ENCODE assay signal across 10 mouse cellular contexts in genomic region chr11:16877676-16878378, GRCm38 (mm10).
DNase-seq lines count a peak whose midpoint lies in the region; ATAC-seq lines count a peak whose summit lies in the region.
"Had no signal": no experiment of that assay in that cellular context is flagged by ENCODE, and none has a peak within 500 bp of the region (broad histone marks: within the 10 kb centered on the region; RNA-seq: fewer than 3 reads in every experiment).

No protein-coding gene starts in this region.

- H3K9ac ChIP-seq in intestine, embryonic 15.5 days: no peak overlapping the region

- no peaks in the 10 kb centered on the region for H3K27me3 ChIP-seq in intestine, embryonic 15.5 days (replicated peaks)
- H3K27me3 ChIP-seq: CH12.LX had no signal

- no peaks in the 10 kb centered on the region for H3K9me3 ChIP-seq in intestine, embryonic 15.5 days

- no peak overlapping the region for H3K4me3 ChIP-seq in intestine, embryonic 15.5 days (replicated peaks)

- intact Hi-C loops in left cerebral cortex, postnatal 4 days (cut with DNase I): no loop called here
- intact Hi-C loops in left cerebral cortex, postnatal 25 days (cut with DNase I): no loop called here

- ATAC-seq in intestine, embryonic 15.5 days: peak; percentile 56

- WGBS in intestine, embryonic 15.5 days: 40% methylated on average over 9 of the region's 9 CpGs

- peaks cover 4% of the 10 kb centered on the region; the same call in 1 of the 2 replicates for H3K36me3 ChIP-seq in intestine, embryonic 15.5 days

- H3K4me2 ChIP-seq in intestine, embryonic 15.5 days (replicated peaks): no peak overlapping the region

- H3K4me1 ChIP-seq in intestine, embryonic 15.5 days (replicated peaks): no peaks in the 10 kb centered on the region

- peak; percentile 25 for DNase-seq in gastrocnemius, postnatal 10 days
- DNase-seq in gastrocnemius, postnatal 25 days: no peak
- peak; percentile 57 for DNase-seq in left cerebral cortex, postnatal 4 days
- DNase-seq in left cerebral cortex, postnatal 25 days (ENCODE audit: low spot score in 2 of 2): no peak
- DNase-seq in NIH3T3 (ENCODE audit: low read depth): peak; percentile 43
- no peak for DNase-seq in frontal cortex, postnatal 36 days (ENCODE audit: low spot score in 2 of 2)
- no peak for DNase-seq in right cerebral cortex, postnatal 10 days (ENCODE audit: low spot score in 2 of 2)
- DNase-seq: thymus, adult 18-20 months had no signal

- H3K27ac ChIP-seq in intestine, embryonic 15.5 days: no peak overlapping the region

Comparison
In these comparisons a context has a peak if more than half of its experiments do, and no peak if none do; other contexts are left out.
1. DNase-seq: peak in gastrocnemius, postnatal 10 days (single experiment), left cerebral cortex, postnatal 4 days (single experiment) and NIH3T3 (single experiment); none in gastrocnemius, postnatal 25 days (single experiment), left cerebral cortex, postnatal 25 days (0 of 2), frontal cortex, postnatal 36 days (0 of 2) and right cerebral cortex, postnatal 10 days (0 of 2).